Comparison of ENCODE assay signal across 21 mouse cellular contexts in genomic region chr16:21497627-21498026, GRCm38 (mm10).
DNase-seq lines count a peak whose midpoint lies in the region; ATAC-seq and TF ChIP-seq lines count a peak whose summit lies in the region.
"Had no signal": no experiment of that assay in that cellular context is flagged by ENCODE, and none has a peak within 500 bp of the region (broad histone marks: within the 10 kb centered on the region; RNA-seq: fewer than 3 reads in every experiment).

No protein-coding gene starts in this region.

- H3K9ac ChIP-seq in heart, embryonic 13.5 days, result no peak overlapping the region
- H3K9ac ChIP-seq in heart, embryonic 11.5 days (ENCODE audit: low read depth, low read length), result no peak overlapping the region
- H3K9ac ChIP-seq in CH12.LX (ENCODE audit: insufficient read depth, low read depth), result no peak overlapping the region
- H3K9ac ChIP-seq in heart, embryonic 16.5 days (ENCODE audit: low read length), result no peak overlapping the region
- H3K9ac ChIP-seq: forebrain, embryonic 12.5 days; limb, embryonic 13.5 days; liver, embryonic 14.5 days; neural tube, embryonic 15.5 days had no signal

- WGBS in heart, embryonic 13.5 days, result 49% methylated on average over 3 of the region's 3 CpGs
- WGBS in heart, embryonic 11.5 days (ENCODE audit: insufficient replicate concordance), result 58% methylated on average over 3 of the region's 3 CpGs
- WGBS in heart, embryonic 16.5 days, result 46% methylated on average over 3 of the region's 3 CpGs

- H3K27me3 ChIP-seq in heart, embryonic 13.5 days (replicated peaks), result no peaks in the 10 kb centered on the region
- no peaks in the 10 kb centered on the region for H3K27me3 ChIP-seq in heart, embryonic 11.5 days (ENCODE audit: control insufficient read depth, insufficient read depth, low read length)
- H3K27me3 ChIP-seq in CH12.LX (replicated peaks), result no peaks in the 10 kb centered on the region
- H3K27me3 ChIP-seq in heart, embryonic 16.5 days (ENCODE audit: control insufficient read depth, insufficient read depth, low read length), result no peaks in the 10 kb centered on the region
- H3K27me3 ChIP-seq: forebrain, embryonic 12.5 days; limb, embryonic 13.5 days; neural tube, embryonic 15.5 days had no signal

- H3K27ac ChIP-seq in heart, embryonic 13.5 days (replicated peaks), result peak overlapping the region; percentile 94
- no peak overlapping the region; the same call in 1 of the 2 replicates for H3K27ac ChIP-seq in heart, embryonic 11.5 days (ENCODE audit: low read depth, low read length)
- H3K27ac ChIP-seq in left cerebral cortex, adult 2 months, result no peak overlapping the region
- no peak overlapping the region for H3K27ac ChIP-seq in CH12.LX (ENCODE audit: insufficient read depth, low read depth)
- peak overlapping the region; percentile 9 for H3K27ac ChIP-seq in heart, embryonic 16.5 days (ENCODE audit: low read length)
- H3K27ac ChIP-seq: forebrain, embryonic 12.5 days; limb, embryonic 13.5 days; liver, embryonic 14.5 days; neural tube, embryonic 15.5 days had no signal

- H3K4me1 ChIP-seq in heart, embryonic 13.5 days, result peaks cover 43% of the 10 kb centered on the region
- H3K4me1 ChIP-seq in heart, embryonic 11.5 days (ENCODE audit: control insufficient read depth, insufficient read depth, low read length), result peaks cover 30% of the 10 kb centered on the region
- H3K4me1 ChIP-seq in CH12.LX (ENCODE audit: control insufficient read depth in 1 of 2, insufficient read depth in 2 of 2), result peaks cover 6 to 68% of the 10 kb centered on the region in 2 experiments
- H3K4me1 ChIP-seq in heart, embryonic 16.5 days (ENCODE audit: control insufficient read depth, insufficient read depth, low read length), result peaks cover 20% of the 10 kb centered on the region

- intact Hi-C loops in left cerebral cortex, adult 2 months (cut with DNase I), result no loop called here
- intact Hi-C loops in left cerebral cortex, postnatal 4 days (cut with DNase I), result no loop called here

- dilution Hi-C loops in CH12.LX (cut with MboI; ENCODE audit: extremely low pct_ligation_motif_present, extremely low pct_unique_long_range_greater_than_20kb, low sequenced_read_pairs), result no loop called here

- peak; percentile 15 for TF ChIP-seq CTCF in left cerebral cortex, adult 2 months (IDR thresholded peaks at IDR 0.05)
- no peak; a peak in 2 of 4 replicates for TF ChIP-seq CTCF in CH12.LX (conservative IDR thresholded peaks at IDR 0.05 in 1 of 2, IDR thresholded peaks at IDR 0.05 in 1 of 2; ENCODE audit: low read depth in 2 of 2, low read length in 2 of 2)

- TF ChIP-seq EP300 in CH12.LX (IDR thresholded peaks at IDR 0.05; ENCODE audit: low read length), result no peak

- no peak for DNase-seq in left cerebral cortex, adult 2 months (ENCODE audit: extremely low spot score in 1 of 2, low spot score in 2 of 2)
- DNase-seq in left cerebral cortex, postnatal 4 days, result no peak
- no peak for DNase-seq in CH12.LX (ENCODE audit: extremely low read depth)
- no peak for DNase-seq in cerebellum, adult 11-12 months
- no peak for DNase-seq in layer of hippocampus, adult 9-10 months (ENCODE audit: low spot score)
- DNase-seq: B cell, adult 2 months; cerebellum, adult 9-10 months; gastrocnemius, postnatal 14 days; kidney, adult 2 months; kidney, postnatal 25 days; midbrain, embryonic 14.5 days; right cerebral cortex, postnatal 14 days; spleen, adult 18-20 months; thymus, postnatal 4 days had no signal

- no peak for ATAC-seq in heart, embryonic 13.5 days (ENCODE audit: extremely low read depth, insufficient number of reproducible peaks, low FRiP score, low TSS enrichment)
- no peak for ATAC-seq in heart, embryonic 11.5 days (replicated peaks; ENCODE audit: insufficient number of reproducible peaks, low FRiP score, low TSS enrichment)
- ATAC-seq in heart, embryonic 16.5 days (replicated peaks; ENCODE audit: extremely low read depth, insufficient read depth, low FRiP score), result 0 out of 2 replicates have a peak, but pooled peaks have one; percentile 21

- TF ChIP-seq POLR2A in CH12.LX (IDR thresholded peaks at IDR 0.05; ENCODE audit: low read depth, low read length), result no peak

- H3K4me2 ChIP-seq in heart, embryonic 13.5 days, result no peak overlapping the region
- H3K4me2 ChIP-seq in heart, embryonic 11.5 days, result no peak overlapping the region
- no peak overlapping the region for H3K4me2 ChIP-seq in CH12.LX (ENCODE audit: insufficient read depth, low read depth, poor library complexity, severe bottlenecking)
- no peak overlapping the region for H3K4me2 ChIP-seq in heart, embryonic 16.5 days (ENCODE audit: low read depth, low read length)
- H3K4me2 ChIP-seq: forebrain, embryonic 12.5 days; limb, embryonic 13.5 days; neural tube, embryonic 15.5 days had no signal

- no peak overlapping the region for H3K4me3 ChIP-seq in heart, embryonic 13.5 days
- no peak overlapping the region for H3K4me3 ChIP-seq in heart, embryonic 11.5 days (ENCODE audit: low read depth, low read length)
- H3K4me3 ChIP-seq in left cerebral cortex, adult 2 months, result no peak overlapping the region
- H3K4me3 ChIP-seq in CH12.LX (replicated peaks in 1 of 3; ENCODE audit: low read depth in 2 of 3, low read length in 2 of 3, poor library complexity in 1 of 3), result no peak overlapping the region
- no peak overlapping the region for H3K4me3 ChIP-seq in heart, embryonic 16.5 days (ENCODE audit: low read length)
- H3K4me3 ChIP-seq: forebrain, embryonic 12.5 days; limb, embryonic 13.5 days; neural tube, embryonic 15.5 days had no signal

- in situ Hi-C loops in CH12.LX (cut with MboI; ENCODE audit: low pct_ligation_motif_present, low pct_unique_long_range_greater_than_20kb, low sequenced_read_pairs), result no loop called here

- no peaks in the 10 kb centered on the region for H3K79me2 ChIP-seq in CH12.LX (replicated peaks; ENCODE audit: control insufficient read depth, extremely low read depth, insufficient read depth, poor library complexity, severe bottlenecking)

- TF ChIP-seq RAD21 in CH12.LX (IDR thresholded peaks at IDR 0.05; ENCODE audit: low read depth, low read length), result no peak; the same call in none of the 2 replicates

- no peaks in the 10 kb centered on the region for H3K9me3 ChIP-seq in heart, embryonic 13.5 days
- no peaks in the 10 kb centered on the region for H3K9me3 ChIP-seq in heart, embryonic 11.5 days (replicated peaks; ENCODE audit: control insufficient read depth, low read length)
- no peaks in the 10 kb centered on the region for H3K9me3 ChIP-seq in CH12.LX (replicated peaks; ENCODE audit: low read length)
- no peaks in the 10 kb centered on the region for H3K9me3 ChIP-seq in heart, embryonic 16.5 days (replicated peaks; ENCODE audit: control insufficient read depth, low read length)
- H3K9me3 ChIP-seq: forebrain, embryonic 12.5 days; limb, embryonic 13.5 days; neural tube, embryonic 15.5 days had no signal

- H3K36me3 ChIP-seq in heart, embryonic 13.5 days, result peaks cover 26% of the 10 kb centered on the region
- H3K36me3 ChIP-seq in heart, embryonic 11.5 days (ENCODE audit: control insufficient read depth, insufficient read depth, low read length), result no peaks in the 10 kb centered on the region
- peaks cover 0 to 34% of the 10 kb centered on the region in 2 experiments for H3K36me3 ChIP-seq in CH12.LX (replicated peaks in 1 of 2; ENCODE audit: control insufficient read depth in 1 of 2, insufficient read depth in 1 of 2, low read length in 1 of 2)
- H3K36me3 ChIP-seq in heart, embryonic 16.5 days (ENCODE audit: control insufficient read depth, insufficient read depth), result peaks cover 6% of the 10 kb centered on the region

TF ChIP-seq in CH12.LX, 34 proteins besides CTCF, POLR2A, EP300 and RAD21:
- TF ChIP-seq MAFK (IDR thresholded peaks at IDR 0.05; ENCODE audit: insufficient replicate concordance, low read length) (no peak), NRF1 (IDR thresholded peaks at IDR 0.05; ENCODE audit: low read depth, low read length) (no peak), HCFC1 (IDR thresholded peaks at IDR 0.05; ENCODE audit: low read depth, low read length) (no peak), E2F4 (IDR thresholded peaks at IDR 0.05; ENCODE audit: insufficient replicate concordance, low read depth, low read length) (no peak), ZKSCAN1 (IDR thresholded peaks at IDR 0.05; ENCODE audit: borderline replicate concordance, low read depth, low read length) (no peak), SMC3 (IDR thresholded peaks at IDR 0.05; ENCODE audit: low read depth, low read length) (peak; percentile 9; the same call in 1 of the 2 replicates)
TF ChIP-seq in CH12.LX: peak in this region for 1.

Comparison
In these comparisons a context has a peak if more than half of its experiments do, and no peak if none do; other contexts are left out.
1. H3K27ac ChIP-seq: peak in heart, embryonic 13.5 days (single experiment) and heart, embryonic 16.5 days (single experiment); none in heart, embryonic 11.5 days (single experiment), left cerebral cortex, adult 2 months (single experiment) and CH12.LX (single experiment).